Mouse (Mus musculus) C2C12 (cell line): Measurements from ENCODE around the gene Gpr146.

Experiments used
- CEBPB ChIP-seq: IDR thresholded peaks from one replicate; pipeline ENCODE4 v1.6.1; 2011; ENCODE audit warnings: low read depth, mild to moderate bottlenecking, control low read depth, moderate library complexity
- CTCF ChIP-seq: IDR thresholded peaks from one replicate; pipeline ENCODE4 v1.5.1; 2011; ENCODE audit not compliant: control insufficient read depth, insufficient read depth, insufficient read length
- FOSL1 ChIP-seq: IDR thresholded peaks from one replicate; pipeline ENCODE4 v1.8.0; 2011; ENCODE audit warnings: mild to moderate bottlenecking, low read length; ENCODE audit not compliant: poor library complexity, insufficient read depth, severe bottlenecking
- MAX ChIP-seq: IDR thresholded peaks from one replicate; pipeline ENCODE4 v1.6.1; 2011; ENCODE audit warnings: mild to moderate bottlenecking, control low read depth
- MYOG ChIP-seq: IDR thresholded peaks from one replicate; pipeline ENCODE4 v1.6.1; 2011; ENCODE audit not compliant: control insufficient read depth, insufficient read length; ENCODE audit errors: extremely low read depth
- USF1 ChIP-seq: IDR thresholded peaks from one replicate; pipeline ENCODE4 v1.6.1; 2011; ENCODE audit warnings: low read depth, mild to moderate bottlenecking, control low read depth, moderate library complexity

GRCm38 (mm10) chr5:139335634-139336033 lies 41.9 kb upstream of the Gpr146 start:
- no peak for TF ChIP-seq MYOG
- no peak for TF ChIP-seq CTCF
- TF ChIP-seq CEBPB, result no peak
- TF ChIP-seq MAX, result no peak
- TF ChIP-seq USF1, result no peak
- TF ChIP-seq FOSL1, result no peak
